Mouse (Mus musculus) ES-Bruce4 (cell line): ENCODE measurements around the gene Ankrd33b. TPM values are rescaled to one million over a fixed set of nuclear protein-coding genes. Genes with fewer than 3 reads are reported as not detected.

Experiments
- H3K27ac ChIP-seq: 2 replicates; pipeline ENCODE4 v1.5.1; 2012; ENCODE audit warnings: low read length, inconsistent platforms; ENCODE audit not compliant: insufficient read depth
- H3K27me3 ChIP-seq: 2 replicates; pipeline ENCODE4 v1.6.1; 2012; ENCODE audit warnings: mild to moderate bottlenecking, low read length, inconsistent platforms; ENCODE audit not compliant: control insufficient read depth, poor library complexity, insufficient read depth, severe bottlenecking
- H3K36me3 ChIP-seq: 2 replicates; pipeline ENCODE4 v1.6.1; 2012; ENCODE audit warnings: inconsistent platforms, mild to moderate bottlenecking, low read length, moderate library complexity; ENCODE audit not compliant: control insufficient read depth, poor library complexity, insufficient read depth, severe bottlenecking
- H3K4me1 ChIP-seq: one replicate; pipeline ENCODE4 v1.8.1; 2011; ENCODE audit warnings: low read length; ENCODE audit not compliant: control insufficient read depth, insufficient read depth
- H3K4me3 ChIP-seq: 2 replicates; pipeline ENCODE4 v1.5.1; 2011; ENCODE audit warnings: low read depth, mild to moderate bottlenecking, low read length
- H3K9ac ChIP-seq: 2 replicates; pipeline ENCODE4 v1.6.1; 2012; ENCODE audit warnings: low read depth, mild to moderate bottlenecking, inconsistent platforms; ENCODE audit not compliant: poor library complexity, severe bottlenecking
- H3K9me3 ChIP-seq: replicated peaks from 2 replicates; pipeline ENCODE4 v1.6.1; 2012; ENCODE audit warnings: mild to moderate bottlenecking, low read length, inconsistent platforms; ENCODE audit not compliant: control insufficient read depth, poor library complexity, insufficient read depth, severe bottlenecking
- CTCF ChIP-seq: IDR thresholded peaks from one replicate; pipeline ENCODE4 v1.8.1; 2011; ENCODE audit warnings: low read depth, low read length
- EP300 ChIP-seq: IDR thresholded peaks from 2 replicates; pipeline ENCODE4 v1.6.1; 2011; ENCODE audit warnings: low read depth, low read length; ENCODE audit not compliant: insufficient read depth
- POLR2A ChIP-seq: IDR thresholded peaks from one replicate; pipeline ENCODE4 v1.8.1; 2011; ENCODE audit warnings: low read length; ENCODE audit not compliant: insufficient read depth
- polyA plus RNA-seq: library from polyadenylated mRNA; stranded (reverse); fragments of >200 nt; gene quantifications from 2 replicates; pipeline ENCODE4 v1.2.4, GENCODE M21; 2011; ENCODE audit warnings: low read depth; ENCODE audit not compliant: missing spikeins, insufficient read depth, insufficient read length

The Ankrd33b gene
- polyA plus RNA-seq, 1 experiment: 1.6 TPM

GRCm38 (mm10) chr15:31360593-31360992 lies 6.9 kb downstream of the Ankrd33b start:
- Histone ChIP-seq H3K27ac (no peak overlapping the region), H3K9me3 (no peaks in the 10 kb centered on the region)
- TF ChIP-seq CTCF: no peak
- no peak for TF ChIP-seq POLR2A
- no peak for TF ChIP-seq EP300

GRCm38 (mm10) chr15:31359805-31360204 lies 7.7 kb downstream of the Ankrd33b start:
- Histone ChIP-seq H3K9ac (no peak overlapping the region), H3K27me3 (no peaks in the 10 kb centered on the region), H3K4me3 (no peak overlapping the region), H3K9me3 (0 out of 2 replicates have a peak, but pooled peaks cover 4% of the 10 kb centered on the region), H3K4me1 (no peaks in the 10 kb centered on the region), H3K27ac (no peak overlapping the region), H3K36me3 (no peaks in the 10 kb centered on the region)
- TF ChIP-seq POLR2A (no peak), CTCF (no peak), EP300 (no peak)

More at GRCm38 (mm10) chr15:31360593-31360992, 6.9 kb downstream of the Ankrd33b start:
- no peak overlapping the region for H3K4me3 ChIP-seq
- H3K9ac ChIP-seq: no peak overlapping the region
- no peaks in the 10 kb centered on the region for H3K36me3 ChIP-seq
- H3K27me3 ChIP-seq: peaks cover under 1% of the 10 kb centered on the region; the same call in 1 of the 2 replicates
- H3K4me1 ChIP-seq: no peaks in the 10 kb centered on the region

GRCm38 (mm10) chr15:31352494-31353279 lies 14.8 kb downstream of the Ankrd33b start:
- no peaks in the 10 kb centered on the region for H3K36me3 ChIP-seq
- no peaks in the 10 kb centered on the region for H3K27me3 ChIP-seq
- no peak overlapping the region for H3K9ac ChIP-seq
- H3K9me3 ChIP-seq: 0 out of 2 replicates have a peak, but pooled peaks cover 6% of the 10 kb centered on the region
- H3K27ac ChIP-seq: no peak overlapping the region
- TF ChIP-seq POLR2A: no peak
- TF ChIP-seq EP300: no peak
- H3K4me1 ChIP-seq: no peaks in the 10 kb centered on the region
- H3K4me3 ChIP-seq: no peak overlapping the region

- Histone ChIP-seq H3K9ac (no peak overlapping the region), H3K27ac (no peak overlapping the region), H3K36me3 (no peaks in the 10 kb centered on the region), H3K9me3 (0 out of 2 replicates have a peak, but pooled peaks cover 3% of the 10 kb centered on the region), H3K4me3 (no peak overlapping the region), H3K4me1 (no peaks in the 10 kb centered on the region), H3K27me3 (no peaks in the 10 kb centered on the region)
- TF ChIP-seq POLR2A: no peak
- TF ChIP-seq CTCF: no peak
- TF ChIP-seq EP300: no peak
Observed at GRCm38 (mm10) chr15:31349810-31350341, 17.6 kb downstream of the Ankrd33b start.

- no peak overlapping the region for H3K9ac ChIP-seq
- no peaks in the 10 kb centered on the region for H3K36me3 ChIP-seq
- TF ChIP-seq POLR2A: no peak
- no peaks in the 10 kb centered on the region for H3K27me3 ChIP-seq
- H3K9me3 ChIP-seq: 0 out of 2 replicates have a peak, but pooled peaks cover 3% of the 10 kb centered on the region
- H3K4me3 ChIP-seq: no peak overlapping the region
- H3K4me1 ChIP-seq: no peaks in the 10 kb centered on the region
- no peak overlapping the region for H3K27ac ChIP-seq
Observed at GRCm38 (mm10) chr15:31349046-31349445, 18.5 kb downstream of the Ankrd33b start.

GRCm38 (mm10) chr15:31348241-31348640 lies 19.3 kb downstream of the Ankrd33b start:
- Histone ChIP-seq H3K4me1 (no peaks in the 10 kb centered on the region), H3K4me3 (no peak overlapping the region), H3K9me3 (no peaks in the 10 kb centered on the region), H3K36me3 (no peaks in the 10 kb centered on the region), H3K27me3 (no peaks in the 10 kb centered on the region), H3K27ac (no peak overlapping the region), H3K9ac (no peak overlapping the region)
- TF ChIP-seq CTCF (peak; percentile 18), POLR2A (no peak), EP300 (no peak)
